Comparison of ENCODE assay signal across 35 mouse cellular contexts in genomic region chr8:111079461-111079860, GRCm38 (mm10). TPM values are rescaled to one million over a fixed set of nuclear protein-coding genes. Genes with fewer than 3 reads are reported as not detected.
DNase-seq lines count a peak whose midpoint lies in the region; ATAC-seq and TF ChIP-seq lines count a peak whose summit lies in the region.
"Had no signal": no experiment of that assay in that cellular context is flagged by ENCODE, and none has a peak within 500 bp of the region (broad histone marks: within the 10 kb centered on the region; RNA-seq: fewer than 3 reads in every experiment).

No protein-coding gene starts in this region.

- no peaks in the 10 kb centered on the region for H3K36me3 ChIP-seq in midbrain, embryonic 11.5 days (ENCODE audit: control insufficient read depth, insufficient read depth, low read length)
- no peaks in the 10 kb centered on the region for H3K36me3 ChIP-seq in midbrain, embryonic 16.5 days (ENCODE audit: control insufficient read depth, insufficient read depth, low read length)
- no peaks in the 10 kb centered on the region for H3K36me3 ChIP-seq in kidney, postnatal 0 days (ENCODE audit: insufficient read depth, low read length)
- H3K36me3 ChIP-seq in hindbrain, postnatal 0 days (ENCODE audit: insufficient read depth, low read length): no peaks in the 10 kb centered on the region
- H3K36me3 ChIP-seq: heart, embryonic 12.5 days; hindbrain, embryonic 15.5 days; limb, embryonic 12.5 days; liver, embryonic 13.5 days; neural tube, embryonic 15.5 days had no signal

- DNase-seq in gastrocnemius, adult 2 months: no peak
- DNase-seq in gastrocnemius, adult 18-20 months (ENCODE audit: low spot score): no peak
- no peak for DNase-seq in midbrain, embryonic 11.5 days (ENCODE audit: low spot score, missing footprints)
- no peak for DNase-seq in kidney, postnatal 0 days (ENCODE audit: low spot score)
- no peak for DNase-seq in hindbrain, postnatal 0 days (ENCODE audit: low spot score)
- no peak for DNase-seq in adrenal gland, postnatal 36 days
- no peak for DNase-seq in MN1 (ENCODE audit: low spot score)
- DNase-seq: cerebellum, adult 11-12 months; cerebellum, adult 9-11 months; heart, adult 2 months; liver, embryonic 13.5 days; lung, adult 2 months; right cerebral cortex, postnatal 14 days; thymus, postnatal 14 days had no signal

- H3K4me2 ChIP-seq in midbrain, embryonic 11.5 days: no peak overlapping the region
- H3K4me2 ChIP-seq in midbrain, embryonic 16.5 days (ENCODE audit: low read length): no peak overlapping the region
- H3K4me2 ChIP-seq in kidney, postnatal 0 days (ENCODE audit: low read length): peak overlapping the region; percentile 50
- no peak overlapping the region for H3K4me2 ChIP-seq in hindbrain, postnatal 0 days (ENCODE audit: low read depth, low read length)
- H3K4me2 ChIP-seq: heart, embryonic 12.5 days; hindbrain, embryonic 15.5 days; limb, embryonic 12.5 days; liver, embryonic 13.5 days; neural tube, embryonic 15.5 days had no signal

- intact Hi-C loops in gastrocnemius, adult 2 months (cut with DNase I): loop anchor here (10.0 kb wide), 1 partner anchor 185 kb away; no protein-coding TSS in a partner anchor

- TF ChIP-seq CTCF in gastrocnemius, adult 2 months (IDR thresholded peaks at IDR 0.05): no peak
- no peak for TF ChIP-seq CTCF in kidney, postnatal 0 days (IDR thresholded peaks at IDR 0.05; ENCODE audit: low read depth)
- no peak for TF ChIP-seq CTCF in hindbrain, postnatal 0 days (IDR thresholded peaks at IDR 0.05; ENCODE audit: low read depth)

- H3K27me3 ChIP-seq in midbrain, embryonic 11.5 days (ENCODE audit: control insufficient read depth, insufficient read depth, low read length): no peaks in the 10 kb centered on the region
- no peaks in the 10 kb centered on the region for H3K27me3 ChIP-seq in midbrain, embryonic 16.5 days (ENCODE audit: control insufficient read depth, insufficient read depth, low read depth, low read length)
- no peaks in the 10 kb centered on the region for H3K27me3 ChIP-seq in kidney, postnatal 0 days (ENCODE audit: insufficient read depth, low read length)
- H3K27me3 ChIP-seq in hindbrain, postnatal 0 days (ENCODE audit: insufficient read depth, low read length): no peaks in the 10 kb centered on the region
- H3K27me3 ChIP-seq: hindbrain, embryonic 15.5 days; limb, embryonic 12.5 days; neural tube, embryonic 15.5 days had no signal

- H3K4me1 ChIP-seq in midbrain, embryonic 11.5 days (ENCODE audit: control insufficient read depth, insufficient read depth, low read length): peaks cover 10% of the 10 kb centered on the region
- no peaks in the 10 kb centered on the region; the same call in 1 of the 2 replicates for H3K4me1 ChIP-seq in midbrain, embryonic 16.5 days (ENCODE audit: control insufficient read depth, insufficient read depth, low read length)
- no peaks in the 10 kb centered on the region for H3K4me1 ChIP-seq in kidney, postnatal 0 days (replicated peaks; ENCODE audit: insufficient read depth, low read length)
- no peaks in the 10 kb centered on the region for H3K4me1 ChIP-seq in hindbrain, postnatal 0 days (ENCODE audit: insufficient read depth, low read length)
- H3K4me1 ChIP-seq: neural tube, embryonic 15.5 days had no signal

- no peak overlapping the region for H3K4me3 ChIP-seq in gastrocnemius, adult 2 months
- no peak overlapping the region for H3K4me3 ChIP-seq in midbrain, embryonic 11.5 days (ENCODE audit: low read depth, low read length)
- no peak overlapping the region for H3K4me3 ChIP-seq in midbrain, embryonic 16.5 days (ENCODE audit: low read depth, low read length)
- no peak overlapping the region for H3K4me3 ChIP-seq in kidney, postnatal 0 days (replicated peaks; ENCODE audit: low read depth, low read length)
- no peak overlapping the region for H3K4me3 ChIP-seq in hindbrain, postnatal 0 days (ENCODE audit: low read length)
- H3K4me3 ChIP-seq: heart, adult 2 months; heart, embryonic 12.5 days; hindbrain, embryonic 15.5 days; limb, embryonic 12.5 days; liver, embryonic 13.5 days; neural tube, embryonic 15.5 days had no signal

- H3K9ac ChIP-seq in midbrain, embryonic 11.5 days (ENCODE audit: low read length): 0 out of 2 replicates have a peak overlapping the region, but pooled peaks have one; percentile 20
- H3K9ac ChIP-seq in midbrain, embryonic 16.5 days (ENCODE audit: low read depth, low read length): no peak overlapping the region
- no peak overlapping the region for H3K9ac ChIP-seq in kidney, postnatal 0 days (ENCODE audit: low read depth, low read length)
- no peak overlapping the region for H3K9ac ChIP-seq in hindbrain, postnatal 0 days (replicated peaks; ENCODE audit: low read length)
- H3K9ac ChIP-seq: heart, embryonic 12.5 days; hindbrain, embryonic 15.5 days; limb, embryonic 12.5 days; liver, embryonic 13.5 days; neural tube, embryonic 15.5 days had no signal

- WGBS in midbrain, embryonic 11.5 days: 61% methylated on average over 5 of the region's 5 CpGs
- 53% methylated on average over 5 of the region's 5 CpGs for WGBS in midbrain, embryonic 16.5 days
- 35% methylated on average over 5 of the region's 5 CpGs for WGBS in kidney, postnatal 0 days
- WGBS in hindbrain, postnatal 0 days: 45% methylated on average over 5 of the region's 5 CpGs

- no peaks in the 10 kb centered on the region for H3K9me3 ChIP-seq in midbrain, embryonic 11.5 days (ENCODE audit: control insufficient read depth, low read length)
- H3K9me3 ChIP-seq in midbrain, embryonic 16.5 days (replicated peaks; ENCODE audit: control insufficient read depth, low read length, poor library complexity, severe bottlenecking): no peaks in the 10 kb centered on the region
- no peaks in the 10 kb centered on the region for H3K9me3 ChIP-seq in kidney, postnatal 0 days (replicated peaks; ENCODE audit: low read length)
- no peaks in the 10 kb centered on the region for H3K9me3 ChIP-seq in hindbrain, postnatal 0 days (ENCODE audit: low read length)
- H3K9me3 ChIP-seq: heart, embryonic 12.5 days; hindbrain, embryonic 15.5 days; limb, embryonic 12.5 days; liver, embryonic 13.5 days; neural tube, embryonic 15.5 days had no signal

- no peak for ATAC-seq in midbrain, embryonic 11.5 days (ENCODE audit: low FRiP score)
- no peak for ATAC-seq in midbrain, embryonic 16.5 days
- ATAC-seq in kidney, postnatal 0 days (replicated peaks; ENCODE audit: low FRiP score, low read depth): peak; percentile 67
- ATAC-seq in hindbrain, postnatal 0 days: no peak
- ATAC-seq: forebrain, embryonic 14.5 days had no signal

- H3K27ac ChIP-seq in gastrocnemius, adult 2 months: peak overlapping the region; percentile 60
- H3K27ac ChIP-seq in midbrain, embryonic 11.5 days (ENCODE audit: low read depth, low read length): no peak overlapping the region
- H3K27ac ChIP-seq in midbrain, embryonic 16.5 days (ENCODE audit: low read length): no peak overlapping the region
- peak overlapping the region; percentile 85 for H3K27ac ChIP-seq in kidney, postnatal 0 days
- no peak overlapping the region for H3K27ac ChIP-seq in hindbrain, postnatal 0 days
- H3K27ac ChIP-seq: heart, adult 2 months; hindbrain, embryonic 15.5 days; limb, embryonic 12.5 days; liver, embryonic 13.5 days; macrophage; neural tube, embryonic 15.5 days had no signal

RNA-seq across cellular contexts. Expression of gene Clec18a, which starts 12.8 kb away (rescaled TPM):
- total RNA-seq in gastrocnemius, adult 2 months (2021): 1 to 10 TPM in 1 of 2 experiments, under 1 TPM in 1; 0.36 to 1.1 TPM
- total RNA-seq in gastrocnemius, adult 18-20 months (2021): under 1 TPM; 0.38 to 0.62 TPM
- 0.41 and 0.77 TPM in 2 replicates for polyA plus RNA-seq in midbrain, embryonic 11.5 days (2014; fragmentation: Nextera tagmentation; extraction: Ambion mirVana)
- 0.26 and 0.47 TPM in 2 replicates for polyA plus RNA-seq in midbrain, embryonic 16.5 days (2015; fragmentation: Nextera tagmentation; extraction: Ambion mirVana)
- 76.6 and 89.9 TPM in 2 replicates for polyA plus RNA-seq in kidney, postnatal 0 days (2015; fragmentation: Nextera tagmentation; extraction: Ambion mirVana)
- not detected in 2 replicates for total RNA-seq in hindbrain, postnatal 0 days (2014; rRNA removed)
- 0.55 and 0.58 TPM in 2 replicates for polyA plus RNA-seq in hindbrain, postnatal 0 days (2015; fragmentation: Nextera tagmentation; extraction: Ambion mirVana)
- total RNA-seq in adrenal gland, postnatal 36 days (2021): not detected
- total RNA-seq: adrenal gland, postnatal 14 days; hematopoietic stem cell, adult 5-6 weeks; megakaryocyte-erythroid progenitor cell, adult 5-6 weeks; MEL had no signal
- polyA plus RNA-seq: heart, embryonic 12.5 days; intestine, embryonic 14.5 days; liver, embryonic 13.5 days; macrophage; stomach, embryonic 16.5 days had no signal

RNA-seq across cellular contexts. Expression of gene Pdpr, which starts 15.0 kb away (rescaled TPM):
- 100 to 1,000 TPM; 111 to 130 TPM for total RNA-seq in gastrocnemius, adult 2 months (2021)
- total RNA-seq in gastrocnemius, adult 18-20 months (2021): 100 to 1,000 TPM; 115 to 127 TPM
- polyA plus RNA-seq in midbrain, embryonic 11.5 days (2014; fragmentation: Nextera tagmentation; extraction: Ambion mirVana): 5.0 and 7.1 TPM in 2 replicates
- polyA plus RNA-seq in midbrain, embryonic 16.5 days (2015; fragmentation: Nextera tagmentation; extraction: Ambion mirVana): 7.9 and 10.1 TPM in 2 replicates
- polyA plus RNA-seq in kidney, postnatal 0 days (2015; fragmentation: Nextera tagmentation; extraction: Ambion mirVana): 8.5 and 9.7 TPM in 2 replicates
- total RNA-seq in hindbrain, postnatal 0 days (2014; rRNA removed): 29.6 and 34.0 TPM in 2 replicates
- 10.3 and 10.7 TPM in 2 replicates for polyA plus RNA-seq in hindbrain, postnatal 0 days (2015; fragmentation: Nextera tagmentation; extraction: Ambion mirVana)
- 10 to 100 TPM; 38.3 to 44.7 TPM for total RNA-seq in adrenal gland, postnatal 36 days (2021)

RNA-seq across cellular contexts. Expression of gene Exosc6, which starts 23.3 kb away (rescaled TPM):
- not detected for total RNA-seq in gastrocnemius, adult 2 months (2021)
- not detected for total RNA-seq in gastrocnemius, adult 18-20 months (2021)
- polyA plus RNA-seq in midbrain, embryonic 11.5 days (2014; fragmentation: Nextera tagmentation; extraction: Ambion mirVana): 8.4 and 10.8 TPM in 2 replicates
- not detected in 2 replicates for polyA plus RNA-seq in midbrain, embryonic 16.5 days (2015; fragmentation: Nextera tagmentation; extraction: Ambion mirVana)
- polyA plus RNA-seq in kidney, postnatal 0 days (2015; fragmentation: Nextera tagmentation; extraction: Ambion mirVana): 29.8 and 37.6 TPM in 2 replicates
- total RNA-seq in hindbrain, postnatal 0 days (2014; rRNA removed): 11.8 TPM in 1 of 2 replicates, not detected in the other
- polyA plus RNA-seq in hindbrain, postnatal 0 days (2015; fragmentation: Nextera tagmentation; extraction: Ambion mirVana): not detected in 2 replicates
- total RNA-seq in adrenal gland, postnatal 36 days (2021): not detected
- total RNA-seq: adrenal gland, postnatal 14 days; gastrocnemius, adult 8-10 months; gastrocnemius, postnatal 4 days; heart, adult 2 months; layer of hippocampus, adult 18-20 months; layer of hippocampus, postnatal 10 days; left cerebral cortex, adult 18-20 months; left cerebral cortex, postnatal 25 days had no signal
- polyA plus RNA-seq: forebrain, embryonic 14.5 days; frontal cortex, adult 2 months; heart, adult 2 months; hindbrain, embryonic 15.5 days; macrophage; midbrain, embryonic 14.5 days; neural tube, embryonic 15.5 days; stomach, embryonic 16.5 days had no signal

RNA-seq across cellular contexts. Expression of gene Aars, which starts 46.5 kb away (rescaled TPM):
- total RNA-seq in gastrocnemius, adult 2 months (2021): 10 to 100 TPM; 50.5 to 54.2 TPM
- 10 to 100 TPM; 43.1 to 54.1 TPM for total RNA-seq in gastrocnemius, adult 18-20 months (2021)
- polyA plus RNA-seq in midbrain, embryonic 11.5 days (2014; fragmentation: Nextera tagmentation; extraction: Ambion mirVana): 73.2 and 79.9 TPM in 2 replicates
- polyA plus RNA-seq in midbrain, embryonic 16.5 days (2015; fragmentation: Nextera tagmentation; extraction: Ambion mirVana): 87.9 and 91.6 TPM in 2 replicates
- polyA plus RNA-seq in kidney, postnatal 0 days (2015; fragmentation: Nextera tagmentation; extraction: Ambion mirVana): 39.6 and 42.2 TPM in 2 replicates
- total RNA-seq in hindbrain, postnatal 0 days (2014; rRNA removed): 97.9 and 99.5 TPM in 2 replicates
- 74.3 and 82.2 TPM in 2 replicates for polyA plus RNA-seq in hindbrain, postnatal 0 days (2015; fragmentation: Nextera tagmentation; extraction: Ambion mirVana)
- total RNA-seq in adrenal gland, postnatal 36 days (2021): 100 to 1,000 TPM; 114 to 165 TPM

RNA-seq across cellular contexts. Expression of gene Ddx19b, which starts 47.9 kb away (rescaled TPM):
- 10 to 100 TPM; 11.4 to 13.0 TPM for total RNA-seq in gastrocnemius, adult 2 months (2021)
- 10 to 100 TPM; 10.8 to 11.7 TPM for total RNA-seq in gastrocnemius, adult 18-20 months (2021)
- 7.9 and 8.3 TPM in 2 replicates for polyA plus RNA-seq in midbrain, embryonic 11.5 days (2014; fragmentation: Nextera tagmentation; extraction: Ambion mirVana)
- polyA plus RNA-seq in midbrain, embryonic 16.5 days (2015; fragmentation: Nextera tagmentation; extraction: Ambion mirVana): 7.2 and 7.9 TPM in 2 replicates
- polyA plus RNA-seq in kidney, postnatal 0 days (2015; fragmentation: Nextera tagmentation; extraction: Ambion mirVana): 4.4 and 4.8 TPM in 2 replicates
- total RNA-seq in hindbrain, postnatal 0 days (2014; rRNA removed): 12.8 and 13.1 TPM in 2 replicates
- polyA plus RNA-seq in hindbrain, postnatal 0 days (2015; fragmentation: Nextera tagmentation; extraction: Ambion mirVana): 5.4 and 5.8 TPM in 2 replicates
- total RNA-seq in adrenal gland, postnatal 36 days (2021): 10 to 100 TPM; 11.8 to 12.5 TPM

Comparison
In these comparisons a context has a peak if more than half of its experiments do, and no peak if none do; other contexts are left out.
1. H3K27ac ChIP-seq: peak in gastrocnemius, adult 2 months (single experiment) and kidney, postnatal 0 days (single experiment); none in midbrain, embryonic 11.5 days (single experiment), midbrain, embryonic 16.5 days (single experiment) and hindbrain, postnatal 0 days (single experiment).